Mouse (Mus musculus): ENCODE measurements around the gene Edem3.

DNA sequence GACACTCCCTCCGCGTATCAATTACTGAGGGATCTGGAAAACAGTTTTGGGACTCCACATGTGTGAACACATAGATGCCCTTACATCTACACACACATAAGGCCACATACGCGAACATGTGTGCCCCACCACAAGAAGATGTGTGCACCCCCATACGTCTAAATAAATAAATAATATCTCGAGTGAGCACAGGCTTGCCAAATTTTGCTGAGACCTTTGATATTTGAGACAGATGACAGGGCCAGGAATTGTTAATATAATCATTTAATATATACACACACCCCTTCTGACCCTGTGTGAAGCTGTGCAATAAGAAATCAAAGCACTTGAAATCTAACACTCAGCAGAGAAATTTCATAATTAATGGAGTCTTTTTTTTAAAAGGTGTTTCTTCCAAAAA is 109.2 kb downstream of the Edem3 start:
- TF ChIP-seq POLR2A (IDR thresholded peaks at IDR 0.05; ENCODE audit: extremely low read depth, insufficient read depth, low read length), result no peak
- no peak for TF ChIP-seq CTCF (IDR thresholded peaks at IDR 0.05; ENCODE audit: extremely low read depth, insufficient read depth, low read length)

Data from cortical plate, adult 2 months (tissue).